Mouse (Mus musculus): ENCODE results near the gene Cd177. TPM values are rescaled to one million over a fixed set of nuclear protein-coding genes. Genes with fewer than 3 reads are reported as not detected.
"Not testable (repeated sequence)": the region's sequence is repeated elsewhere in the genome, so short reads cannot be mapped to it uniquely, and the experiment has no call there.

The Cd177 gene
- 0.36 and 0.38 TPM in 2 replicates for polyA plus RNA-seq (2015; fragmentation: Nextera tagmentation; extraction: Ambion mirVana)

DNA sequence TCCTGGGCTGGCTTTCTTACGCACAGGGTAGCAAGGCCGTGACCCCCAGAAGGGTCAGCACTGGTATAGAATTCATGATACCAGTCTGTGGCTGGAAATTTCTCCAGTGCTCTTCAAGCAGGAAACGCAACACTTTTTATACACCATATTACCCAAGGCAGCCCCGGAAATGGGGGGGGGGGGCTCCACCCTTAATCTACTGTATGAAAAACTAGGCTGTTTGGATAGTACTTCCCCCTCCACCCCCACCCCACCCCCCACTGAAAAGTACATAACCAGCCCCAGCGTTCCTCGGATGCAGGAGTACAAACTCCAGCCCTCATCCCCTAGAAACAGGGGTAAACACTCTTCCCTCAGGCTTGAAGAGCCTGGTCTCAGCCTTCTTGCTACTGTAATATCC is at the start of gene Cd177:
Gene Cd177, minus strand, starts transcription at position 101 of the 400 bp plus-strand sequence.
- H3K4me1 ChIP-seq = no peaks in the 10 kb centered on the region
- 64% methylated on average over 6 of the region's 6 CpGs for WGBS
- ATAC-seq (replicated peaks; ENCODE audit: low FRiP score) = no peak
- H3K4me3 ChIP-seq (replicated peaks) = no peak within 1 kb of the TSS
- no peaks in the 10 kb centered on the region for H3K9me3 ChIP-seq (replicated peaks)
- no peak within 1 kb of the TSS for H3K4me2 ChIP-seq
- no peaks in the 10 kb centered on the region for H3K36me3 ChIP-seq
- H3K27ac ChIP-seq = no peak within 1 kb of the TSS
- H3K27me3 ChIP-seq = no peaks in the 10 kb centered on the region
- H3K9ac ChIP-seq = no peak within 1 kb of the TSS

DNA sequence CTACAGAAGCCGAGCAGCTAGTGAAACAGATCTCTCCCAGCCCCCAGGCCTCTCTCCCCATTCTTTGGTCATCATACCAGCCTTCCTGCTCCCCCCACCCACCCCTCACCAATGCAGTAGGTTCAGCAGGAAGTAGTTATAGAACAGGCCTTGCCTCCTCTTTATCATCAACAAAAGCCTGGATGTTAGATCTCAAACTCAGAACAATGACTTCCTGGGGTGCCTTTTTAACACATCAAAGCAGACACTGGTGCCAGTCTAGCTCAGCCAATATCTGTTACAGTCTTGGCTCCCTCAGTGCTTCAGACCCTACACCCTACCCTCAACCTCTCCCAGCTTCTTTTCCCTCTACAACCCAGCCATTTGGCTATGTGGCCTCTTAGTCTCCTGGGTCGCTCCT is 48.9 kb upstream of the Cd177 start:
- no peak overlapping the region for H3K27ac ChIP-seq
- no peak overlapping the region for H3K9ac ChIP-seq
- H3K4me3 ChIP-seq (replicated peaks) = no peak overlapping the region
- H3K9me3 ChIP-seq (replicated peaks) = no peaks in the 10 kb centered on the region
- H3K4me1 ChIP-seq = no peaks in the 10 kb centered on the region
- H3K4me2 ChIP-seq = no peak overlapping the region
- WGBS = 36% methylated on average over 2 of the region's 2 CpGs
- ATAC-seq (replicated peaks; ENCODE audit: low FRiP score) = no peak
- no peaks in the 10 kb centered on the region for H3K27me3 ChIP-seq
- H3K36me3 ChIP-seq = no peaks in the 10 kb centered on the region

DNA sequence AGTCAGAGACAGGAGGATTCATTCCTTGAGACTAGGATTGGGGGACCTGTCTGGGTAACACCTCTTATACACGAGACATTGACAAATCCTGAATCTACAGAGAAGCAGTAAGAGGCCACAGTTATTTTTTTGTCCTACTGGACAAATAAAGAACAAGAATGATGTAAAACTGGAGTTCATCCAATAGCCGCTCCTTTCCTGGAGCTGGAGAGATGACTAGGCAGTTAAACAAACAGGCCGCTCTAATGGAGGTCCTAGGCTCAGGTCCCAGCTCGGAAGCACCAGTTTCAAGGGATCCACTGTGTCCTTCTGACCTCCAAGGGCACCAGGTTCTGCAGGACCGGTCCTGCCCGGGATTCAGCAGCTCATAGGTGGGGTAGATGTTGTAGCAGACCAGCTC is 44.7 kb upstream of the Cd177 start:
- WGBS = 60% methylated on average over 6 of the region's 6 CpGs
- ATAC-seq (replicated peaks; ENCODE audit: low FRiP score) = no peak
- Histone ChIP-seq H3K4me3 (replicated peaks) (no peak overlapping the region), H3K27me3 (no peaks in the 10 kb centered on the region), H3K4me1 (no peaks in the 10 kb centered on the region), H3K4me2 (no peak overlapping the region), H3K9me3 (replicated peaks) (no peaks in the 10 kb centered on the region), H3K36me3 (no peaks in the 10 kb centered on the region), H3K9ac (no peak overlapping the region), H3K27ac (no peak overlapping the region)

DNA sequence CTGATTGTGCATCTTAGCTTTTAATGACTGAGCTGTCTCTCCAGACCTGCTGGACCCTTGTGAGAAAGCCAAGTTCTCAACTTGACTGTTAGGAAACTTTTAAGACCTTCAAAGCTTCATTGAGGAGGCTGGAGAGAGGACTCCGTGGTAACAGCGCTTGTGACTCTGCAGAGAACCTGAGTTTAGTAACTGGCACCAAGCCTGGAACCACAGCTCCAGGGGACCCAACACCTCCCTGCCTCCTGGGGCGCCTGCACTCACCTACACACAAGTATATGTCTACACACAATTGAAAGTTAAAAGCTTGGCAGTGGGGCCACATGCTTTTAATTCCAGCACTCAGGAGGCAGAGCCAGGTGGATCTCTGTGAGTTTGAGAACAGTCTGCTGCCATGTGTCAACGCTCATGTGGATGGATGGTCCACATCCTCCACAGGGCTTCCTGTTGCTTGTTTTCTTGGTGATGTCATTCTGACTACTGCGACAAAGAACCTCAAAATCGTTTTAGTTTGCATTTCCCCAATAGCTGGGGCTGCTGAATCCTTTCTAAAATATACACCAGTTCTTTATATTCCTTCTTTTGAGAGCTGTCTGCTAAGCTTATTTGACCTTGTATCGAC is 42.1 kb upstream of the Cd177 start:
- Histone ChIP-seq H3K27me3 (no peaks in the 10 kb centered on the region), H3K9me3 (replicated peaks) (no peaks in the 10 kb centered on the region), H3K36me3 (no peaks in the 10 kb centered on the region), H3K4me1 (no peaks in the 10 kb centered on the region), H3K9ac (no peak overlapping the region), H3K4me2 (no peak overlapping the region), H3K27ac (no peak overlapping the region), H3K4me3 (replicated peaks) (no peak overlapping the region)
- WGBS = 71% methylated on average over 7 of the region's 7 CpGs
- no peak for ATAC-seq (replicated peaks; ENCODE audit: low FRiP score)

DNA sequence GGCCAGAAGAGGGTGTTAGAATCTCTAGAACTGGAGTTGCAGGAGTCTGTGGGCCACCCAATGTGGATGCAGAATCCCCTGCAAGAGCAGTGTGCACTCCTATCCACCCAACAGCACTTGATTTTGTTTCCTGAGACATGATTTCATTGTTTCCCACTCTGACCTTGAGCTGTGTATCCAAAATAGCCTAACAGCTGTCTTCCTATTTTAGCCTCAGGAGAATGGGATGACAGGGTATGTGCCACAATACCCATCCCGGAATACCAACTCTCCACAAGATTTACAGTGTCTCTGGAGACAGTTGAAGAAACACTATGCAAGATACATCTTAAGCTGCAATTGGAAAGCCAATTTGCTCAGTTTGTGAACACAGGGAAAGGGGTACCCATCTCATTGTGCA is 37.8 kb upstream of the Cd177 start:
- no peak overlapping the region for H3K4me2 ChIP-seq
- 90% methylated on average over 1 of the region's 1 CpGs for WGBS

DNA sequence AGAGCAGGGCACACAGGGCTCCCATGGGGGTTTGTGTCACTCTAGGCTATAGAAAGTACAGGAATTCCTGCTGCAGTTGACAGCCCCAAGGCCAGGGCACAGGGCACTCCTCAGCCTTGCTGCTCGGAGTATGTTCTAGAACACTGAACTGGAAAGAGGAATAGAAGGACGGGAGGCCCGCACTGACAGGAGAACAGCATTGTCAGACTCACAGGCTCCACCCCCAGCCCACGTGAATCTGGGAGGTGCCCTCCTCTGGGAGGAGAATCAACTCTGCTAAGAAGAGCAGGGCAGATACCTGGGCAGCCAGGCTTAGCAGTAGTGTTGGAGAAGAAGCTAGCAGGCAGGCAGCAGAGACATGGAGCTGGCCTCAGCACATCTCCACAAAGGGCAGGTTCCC is 16.8 kb upstream of the Cd177 start, which contains the start of gene Ceacam10:
Gene Ceacam10, plus strand, starts transcription at position 289 of the 400 bp plus-strand sequence.
- H3K27ac ChIP-seq; H3K9me3 ChIP-seq (replicated peaks); H3K36me3 ChIP-seq; H3K9ac ChIP-seq; ATAC-seq (replicated peaks; ENCODE audit: low FRiP score); H3K4me3 ChIP-seq (replicated peaks); H3K27me3 ChIP-seq; H3K4me2 ChIP-seq; H3K4me1 ChIP-seq: not testable (repeated sequence)
- 35% methylated on average over 4 of the region's 4 CpGs for WGBS

More for the DNA sequence above, 37.8 kb upstream of the Cd177 start:
- no peak overlapping the region for H3K4me3 ChIP-seq (replicated peaks)
- ATAC-seq (replicated peaks; ENCODE audit: low FRiP score) = no peak
- H3K9me3 ChIP-seq (replicated peaks) = no peaks in the 10 kb centered on the region; the same call in 1 of the 2 replicates
- no peaks in the 10 kb centered on the region for H3K36me3 ChIP-seq
- no peak overlapping the region for H3K9ac ChIP-seq
- no peaks in the 10 kb centered on the region for H3K4me1 ChIP-seq
- H3K27ac ChIP-seq = no peak overlapping the region
- H3K27me3 ChIP-seq = no peaks in the 10 kb centered on the region

DNA sequence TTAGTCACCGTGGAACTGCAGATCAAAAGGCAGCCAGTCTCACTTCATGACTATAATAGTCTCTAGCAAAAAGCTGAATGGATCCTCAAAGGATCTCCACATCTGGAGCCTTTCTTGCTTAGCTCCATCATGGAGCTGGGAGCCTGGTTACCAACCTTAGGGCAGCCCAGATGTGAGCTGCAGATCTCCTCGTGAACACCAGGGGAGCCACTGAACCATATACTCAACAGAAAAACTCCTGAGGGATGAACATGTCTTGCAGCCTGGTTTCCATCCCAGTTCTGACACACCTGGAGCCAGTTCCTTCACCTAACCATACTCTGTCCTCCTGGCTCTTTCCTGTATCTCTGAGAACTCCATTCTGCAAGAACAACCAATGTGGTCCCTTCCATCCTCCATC is 16.0 kb upstream of the Cd177 start:
- 92% methylated on average over 2 of the region's 2 CpGs for whole genome bisulfite sequencing
- Histone ChIP-seq H3K4me1 (no peaks in the 10 kb centered on the region), H3K4me3 (replicated peaks) (no peak overlapping the region), H3K9me3 (replicated peaks) (no peaks in the 10 kb centered on the region), H3K9ac (no peak overlapping the region), H3K27me3 (no peaks in the 10 kb centered on the region), H3K36me3 (no peaks in the 10 kb centered on the region), H3K27ac (no peak overlapping the region), H3K4me2 (no peak overlapping the region)
- no peak for ATAC-seq (replicated peaks; ENCODE audit: low FRiP score)

DNA sequence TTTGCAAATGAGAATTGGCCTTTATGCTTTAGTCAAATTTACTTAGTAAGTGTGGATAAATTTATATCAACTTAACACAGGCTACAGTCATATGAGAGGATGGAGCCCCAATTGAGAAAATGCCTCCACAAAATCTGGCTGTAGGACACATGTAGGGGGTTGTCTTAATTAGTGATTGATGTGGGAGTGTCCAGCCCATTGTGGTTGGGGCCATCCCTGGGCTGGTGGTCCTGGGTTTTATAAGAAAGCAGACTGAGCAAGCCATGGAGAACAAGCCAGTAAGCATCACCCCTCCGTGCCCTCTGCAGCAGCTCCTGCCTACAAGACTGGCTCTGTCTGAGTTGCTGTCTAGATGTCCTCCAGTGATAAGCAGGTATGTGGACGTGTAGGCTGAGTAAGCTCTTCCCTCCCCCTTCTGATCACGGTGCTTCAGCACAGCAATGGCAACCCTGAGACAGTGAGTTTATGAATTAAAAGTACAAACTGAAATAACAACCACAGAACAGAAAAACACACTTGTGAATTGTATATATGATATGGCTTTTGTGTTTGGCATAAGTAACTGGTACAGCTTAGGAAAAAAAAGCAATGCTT is 13.9 kb upstream of the Cd177 start:
- Histone ChIP-seq H3K9ac (no peak overlapping the region), H3K4me3 (replicated peaks) (no peak overlapping the region), H3K4me2 (no peak overlapping the region), H3K9me3 (replicated peaks) (no peaks in the 10 kb centered on the region), H3K4me1 (no peaks in the 10 kb centered on the region), H3K27me3 (no peaks in the 10 kb centered on the region), H3K36me3 (no peaks in the 10 kb centered on the region), H3K27ac (no peak overlapping the region)
- WGBS = 49% methylated on average over 3 of the region's 3 CpGs
- no peak for ATAC-seq (replicated peaks; ENCODE audit: low FRiP score)

DNA sequence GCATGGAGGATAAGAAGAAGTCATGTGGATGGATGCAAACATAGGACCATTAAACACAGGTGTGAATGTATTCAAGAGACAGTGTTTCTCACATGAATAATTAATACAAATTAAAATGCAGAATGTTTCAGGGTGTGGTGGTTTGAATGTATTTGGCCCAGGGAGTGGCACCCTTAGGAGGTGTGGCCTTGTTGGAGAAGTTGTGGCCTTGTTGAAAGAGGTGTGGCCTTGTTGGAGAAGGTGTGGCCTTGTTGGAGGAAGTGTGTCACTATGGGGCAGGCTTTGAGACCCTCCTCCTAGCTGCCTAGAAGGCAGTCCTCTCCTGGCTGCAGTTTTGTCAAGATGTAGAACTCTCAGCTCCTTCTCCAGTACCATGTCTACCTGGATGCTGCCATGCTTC is 11.2 kb upstream of the Cd177 start:
- no peak for ATAC-seq (replicated peaks; ENCODE audit: low FRiP score)
- Histone ChIP-seq H3K4me1 (no peaks in the 10 kb centered on the region), H3K36me3 (no peaks in the 10 kb centered on the region), H3K27me3 (no peaks in the 10 kb centered on the region), H3K4me2 (no peak overlapping the region), H3K9ac (no peak overlapping the region), H3K27ac (no peak overlapping the region), H3K9me3 (replicated peaks) (no peaks in the 10 kb centered on the region), H3K4me3 (replicated peaks) (no peak overlapping the region)

DNA sequence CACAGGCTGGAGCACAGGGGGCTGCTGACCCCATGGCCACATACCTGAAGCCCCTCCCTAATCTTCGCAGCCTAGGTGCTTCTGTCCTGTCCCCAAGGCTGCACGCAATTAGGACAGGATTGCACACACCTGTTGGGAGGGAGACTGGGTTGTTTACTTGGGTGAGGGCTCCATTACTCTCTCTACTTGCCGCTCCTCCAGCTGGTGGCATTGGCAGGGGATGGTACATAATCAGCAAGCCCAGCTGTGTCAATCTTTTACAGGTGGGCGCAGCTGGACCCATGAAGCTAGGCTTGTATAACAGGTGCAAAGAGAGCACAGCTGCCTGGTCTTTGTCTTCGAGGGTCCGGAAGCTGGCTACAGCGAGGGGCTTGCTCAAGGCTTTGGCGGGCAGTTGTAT is 2.5 kb upstream of the Cd177 start:
- Histone ChIP-seq H3K4me3 (replicated peaks) (no peak overlapping the region), H3K27me3 (no peaks in the 10 kb centered on the region), H3K9me3 (replicated peaks) (no peaks in the 10 kb centered on the region), H3K36me3 (no peaks in the 10 kb centered on the region), H3K4me2 (no peak overlapping the region), H3K4me1 (no peaks in the 10 kb centered on the region), H3K27ac (no peak overlapping the region), H3K9ac (no peak overlapping the region)
- ATAC-seq (replicated peaks; ENCODE audit: low FRiP score) = no peak
- 91% methylated on average over 8 of the region's 8 CpGs for WGBS

DNA sequence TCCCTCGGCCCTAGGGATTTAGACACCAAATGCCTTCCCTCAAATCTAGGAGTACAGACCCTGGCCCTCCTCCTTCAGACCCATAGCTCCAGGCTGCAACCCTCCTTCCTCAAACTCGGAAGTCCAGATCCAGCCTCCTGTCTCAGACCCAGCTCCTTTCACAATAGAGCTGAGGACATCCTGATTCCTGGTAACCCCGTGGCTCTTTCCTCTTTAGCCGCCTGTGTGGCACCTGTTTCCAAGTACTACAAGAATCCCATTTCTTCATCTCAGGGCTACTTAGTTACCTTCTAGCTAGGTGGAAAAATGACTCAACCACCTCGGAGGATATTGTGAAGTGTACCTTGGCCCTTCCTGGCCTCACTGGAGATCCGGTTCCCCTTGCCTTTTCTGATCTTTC is 1.1 kb upstream of the Cd177 start:
- no peaks in the 10 kb centered on the region for H3K4me1 ChIP-seq
- no peak overlapping the region for H3K4me3 ChIP-seq (replicated peaks)
- no peak for ATAC-seq (replicated peaks; ENCODE audit: low FRiP score)
- H3K9ac ChIP-seq = no peak overlapping the region
- H3K36me3 ChIP-seq = no peaks in the 10 kb centered on the region
- no peak overlapping the region for H3K27ac ChIP-seq
- H3K27me3 ChIP-seq = no peaks in the 10 kb centered on the region
- WGBS = 85% methylated on average over 6 of the region's 6 CpGs
- no peak overlapping the region for H3K4me2 ChIP-seq
- no peaks in the 10 kb centered on the region for H3K9me3 ChIP-seq (replicated peaks)

DNA sequence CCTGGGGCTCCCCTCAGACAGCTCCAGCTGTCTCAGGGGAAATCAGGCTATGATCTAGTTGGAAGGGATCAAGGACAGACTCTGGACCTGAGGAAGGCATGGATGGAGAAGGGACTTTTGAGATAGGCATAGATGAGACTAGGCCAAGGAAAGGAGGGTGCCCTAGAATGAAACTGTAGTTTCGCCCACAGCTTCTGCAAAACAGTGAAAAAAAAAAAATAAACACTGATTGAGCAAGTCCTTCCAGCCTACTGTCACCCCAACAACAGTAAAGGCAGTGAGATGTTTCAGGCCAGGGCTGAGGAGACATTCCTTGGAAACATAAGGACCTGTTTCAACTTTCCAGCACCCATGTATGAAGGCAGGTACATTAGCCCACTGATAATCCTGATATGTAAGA is 1.6 kb downstream of the Cd177 start:
- Histone ChIP-seq H3K9me3 (replicated peaks) (no peaks in the 10 kb centered on the region), H3K27me3 (no peaks in the 10 kb centered on the region), H3K27ac (no peak overlapping the region), H3K36me3 (no peaks in the 10 kb centered on the region), H3K4me3 (replicated peaks) (no peak overlapping the region), H3K9ac (no peak overlapping the region), H3K4me1 (no peaks in the 10 kb centered on the region), H3K4me2 (no peak overlapping the region)
- ATAC-seq (replicated peaks; ENCODE audit: low FRiP score) = no peak
- WGBS = 70% methylated on average over 1 of the region's 1 CpGs

DNA sequence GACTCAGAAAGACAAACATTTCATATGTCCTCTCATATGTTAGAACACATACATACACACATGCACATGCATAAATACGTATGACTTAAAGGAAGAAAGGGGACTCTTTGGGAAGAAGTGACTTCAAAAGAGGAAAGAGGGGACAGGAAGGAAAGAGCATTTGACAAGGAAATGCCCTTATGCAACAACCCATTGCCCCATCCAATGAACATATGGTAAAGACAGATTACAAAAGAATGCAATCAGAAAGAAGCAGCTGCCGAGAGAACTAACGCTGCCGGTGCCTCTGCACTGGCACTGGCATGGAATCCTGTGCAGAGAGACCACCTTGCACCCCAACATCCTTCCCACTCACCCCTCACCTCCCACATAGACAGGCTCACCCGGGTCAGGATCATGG is 6.6 kb downstream of the Cd177 start:
- no peaks in the 10 kb centered on the region for H3K9me3 ChIP-seq (replicated peaks)

More for the DNA sequence above, 6.6 kb downstream of the Cd177 start:
- Histone ChIP-seq H3K9ac (no peak overlapping the region), H3K36me3 (no peaks in the 10 kb centered on the region), H3K27me3 (no peaks in the 10 kb centered on the region), H3K27ac (no peak overlapping the region), H3K4me2 (no peak overlapping the region), H3K4me3 (replicated peaks) (no peak overlapping the region), H3K4me1 (peaks cover 16% of the 10 kb centered on the region)
- no peak for ATAC-seq (replicated peaks; ENCODE audit: low FRiP score)
- 80% methylated on average over 5 of the region's 5 CpGs for WGBS

All from kidney, embryonic 15.5 days (tissue).